Mouse (Mus musculus) heart, embryonic 11.5 days (tissue): ENCODE measurements around the gene Cd28. TPM values are rescaled to one million over a fixed set of nuclear protein-coding genes. Genes with fewer than 3 reads are reported as not detected.

Source experiments
- ATAC-seq: fragments of 200-750 bp; cut with Nextera tagmentation; replicated peaks from 2 replicates; pipeline ENCODE4 v1.8.0; 2017; ENCODE audit warnings: moderate library complexity; ENCODE audit not compliant: insufficient number of reproducible peaks, low FRiP score, low TSS enrichment
- H3K27ac ChIP-seq: fragments of 300-500 bp; sonication (generic); 2 replicates; pipeline ENCODE4 v1.5.1; 2014; ENCODE audit warnings: mild to moderate bottlenecking, low read depth, low read length
- H3K27me3 ChIP-seq: fragments of 300-500 bp; sonication (generic); 2 replicates; pipeline ENCODE4 v1.6.1; 2014; ENCODE audit warnings: mild to moderate bottlenecking, low read length, mixed read lengths; ENCODE audit not compliant: control insufficient read depth, insufficient read depth
- H3K36me3 ChIP-seq: fragments of 300-500 bp; sonication (generic); 2 replicates; pipeline ENCODE4 v1.6.1; 2014; ENCODE audit warnings: mild to moderate bottlenecking, low read length, moderate library complexity, mixed read lengths; ENCODE audit not compliant: control insufficient read depth, insufficient read depth
- H3K4me1 ChIP-seq: fragments of 300-500 bp; sonication (generic); 2 replicates; pipeline ENCODE4 v1.6.1; 2014; ENCODE audit warnings: low read length; ENCODE audit not compliant: control insufficient read depth, insufficient read depth
- H3K4me2 ChIP-seq: fragments of 300-500 bp; sonication (generic); 2 replicates; pipeline ENCODE4 v1.6.1; 2014; ENCODE audit warnings: mild to moderate bottlenecking, moderate library complexity
- H3K4me3 ChIP-seq: fragments of 300-500 bp; sonication (generic); 2 replicates; pipeline ENCODE4 v1.5.1; 2014; ENCODE audit warnings: low read depth, low read length
- H3K9ac ChIP-seq: fragments of 300-500 bp; sonication (generic); 2 replicates; pipeline ENCODE4 v1.6.1; 2014; ENCODE audit warnings: mild to moderate bottlenecking, low read depth, low read length, moderate library complexity
- H3K9me3 ChIP-seq: fragments of 300-500 bp; sonication (generic); replicated peaks from 2 replicates; pipeline ENCODE4 v1.6.1; 2016; ENCODE audit warnings: low read length; ENCODE audit not compliant: control insufficient read depth
- WGBS: fragments of 180-500 bp; shearing (Covaris S2); extraction: QIAGEN DNeasy Blood & Tissue Kit; methylation state at CpG from one replicate; pipeline ENCODE4 v1.1.7; 2014; ENCODE audit not compliant: insufficient replicate concordance; 5-methylcytosine and 5-hydroxymethylcytosine counted together
- polyA plus RNA-seq: library from polyadenylated mRNA; unstranded; fragments of >200 nt; fragmentation: Nextera tagmentation; extraction: Ambion mirVana; gene quantifications from 2 replicates; pipeline ENCODE4 v1.2.1, GENCODE M21; 2014

Gene Cd28
- polyA plus RNA-seq, 1 experiment from 2014 or later: 0.07 TPM

- Histone ChIP-seq H3K4me2 (no peak overlapping the region), H3K27ac (no peak overlapping the region), H3K27me3 (no peaks in the 10 kb centered on the region), H3K4me3 (no peak overlapping the region), H3K9ac (no peak overlapping the region), H3K36me3 (no peaks in the 10 kb centered on the region), H3K4me1 (no peaks in the 10 kb centered on the region), H3K9me3 (no peaks in the 10 kb centered on the region)
- 80% methylated on average over 3 of the region's 3 CpGs for WGBS
- ATAC-seq: no peak
These were observed 3.4 kb upstream of the Cd28 start for GRCm38 (mm10) chr1:60713238-60713637.

- Histone ChIP-seq H3K27ac (peak overlapping the region; percentile 25), H3K4me2 (no peak overlapping the region), H3K36me3 (no peaks in the 10 kb centered on the region), H3K4me1 (no peaks in the 10 kb centered on the region), H3K4me3 (no peak overlapping the region), H3K9ac (no peak overlapping the region), H3K9me3 (no peaks in the 10 kb centered on the region; the same call in 1 of the 2 replicates), H3K27me3 (no peaks in the 10 kb centered on the region)
- WGBS: 59% methylated on average over 8 of the region's 8 CpGs
- ATAC-seq: no peak
These were observed 876 bp upstream of the Cd28 start for GRCm38 (mm10) chr1:60715651-60716196.

GRCm38 (mm10) chr1:60718580-60718979 lies 2.0 kb downstream of the Cd28 start:
- Histone ChIP-seq H3K4me3 (no peak overlapping the region), H3K27me3 (no peaks in the 10 kb centered on the region), H3K9me3 (no peaks in the 10 kb centered on the region; the same call in 1 of the 2 replicates), H3K4me2 (no peak overlapping the region), H3K9ac (no peak overlapping the region), H3K27ac (no peak overlapping the region), H3K4me1 (no peaks in the 10 kb centered on the region), H3K36me3 (no peaks in the 10 kb centered on the region)
- no peak for ATAC-seq
- 74% methylated on average over 4 of the region's 4 CpGs for WGBS

- H3K9ac ChIP-seq: no peak overlapping the region
- no peaks in the 10 kb centered on the region for H3K4me1 ChIP-seq
- H3K4me3 ChIP-seq: no peak overlapping the region
- no peak overlapping the region for H3K27ac ChIP-seq
- H3K4me2 ChIP-seq: no peak overlapping the region
- H3K36me3 ChIP-seq: no peaks in the 10 kb centered on the region
- no peaks in the 10 kb centered on the region; the same call in 1 of the 2 replicates for H3K9me3 ChIP-seq
- ATAC-seq: no peak
- 88% methylated on average over 3 of the region's 3 CpGs for WGBS
- H3K27me3 ChIP-seq: no peaks in the 10 kb centered on the region
These were observed 7.0 kb downstream of the Cd28 start for GRCm38 (mm10) chr1:60723555-60723954.

- H3K4me1 ChIP-seq: peaks cover 3% of the 10 kb centered on the region; the same call in 1 of the 2 replicates
- 36% methylated on average over 2 of the region's 2 CpGs for WGBS
- no peak overlapping the region for H3K9ac ChIP-seq
- no peaks in the 10 kb centered on the region for H3K27me3 ChIP-seq
- no peak overlapping the region for H3K4me3 ChIP-seq
- ATAC-seq: no peak
- H3K4me2 ChIP-seq: no peak overlapping the region
- H3K9me3 ChIP-seq: no peaks in the 10 kb centered on the region
- H3K36me3 ChIP-seq: no peaks in the 10 kb centered on the region
- H3K27ac ChIP-seq: no peak overlapping the region
These were observed 15.3 kb downstream of the Cd28 start for GRCm38 (mm10) chr1:60731940-60732339.

GRCm38 (mm10) chr1:60735072-60735907 lies 18.7 kb downstream of the Cd28 start:
- Histone ChIP-seq H3K36me3 (no peaks in the 10 kb centered on the region), H3K4me2 (no peak overlapping the region), H3K4me1 (peaks cover 3% of the 10 kb centered on the region; the same call in 1 of the 2 replicates), H3K4me3 (no peak overlapping the region), H3K9me3 (no peaks in the 10 kb centered on the region), H3K9ac (no peak overlapping the region), H3K27me3 (no peaks in the 10 kb centered on the region), H3K27ac (peak overlapping the region; percentile 67)
- WGBS: 49% methylated on average over 12 of the region's 12 CpGs
- ATAC-seq: no peak

GRCm38 (mm10) chr1:60735908-60736280 lies 19.3 kb downstream of the Cd28 start:
- H3K9me3 ChIP-seq: no peaks in the 10 kb centered on the region
- peak overlapping the region; percentile 41 for H3K27ac ChIP-seq
- no peak overlapping the region for H3K4me3 ChIP-seq
- 76% methylated on average over 7 of the region's 7 CpGs for WGBS
- H3K4me1 ChIP-seq: peaks cover 3% of the 10 kb centered on the region; the same call in 1 of the 2 replicates
- H3K9ac ChIP-seq: no peak overlapping the region
- H3K27me3 ChIP-seq: no peaks in the 10 kb centered on the region
- ATAC-seq: no peak
- no peak overlapping the region for H3K4me2 ChIP-seq
- H3K36me3 ChIP-seq: no peaks in the 10 kb centered on the region

- 0 out of 2 replicates have a peak, but pooled peaks cover 7% of the 10 kb centered on the region for H3K4me1 ChIP-seq
- WGBS: 56% methylated on average over 1 of the region's 1 CpGs
- H3K4me2 ChIP-seq: no peak overlapping the region
- H3K36me3 ChIP-seq: no peaks in the 10 kb centered on the region
- H3K4me3 ChIP-seq: no peak overlapping the region
- H3K9ac ChIP-seq: no peak overlapping the region
- H3K27me3 ChIP-seq: no peaks in the 10 kb centered on the region
- no peak overlapping the region for H3K27ac ChIP-seq
- no peaks in the 10 kb centered on the region for H3K9me3 ChIP-seq
- no peak for ATAC-seq
These were observed 27.7 kb downstream of the Cd28 start for GRCm38 (mm10) chr1:60744266-60744665.
